Mouse (Mus musculus) kidney, adult 2 months (tissue): ENCODE measurements at regions not wholly inside any gene's neighbourhood (a gene's known extent, or its start where the extent isn't known, plus 50 kb on each side); places are given as distances from the start of the nearest gene placed in this dataset.

Experiments used
- DNase-seq: peaks from one replicate; pipeline ENCODE4 v3.0.0; 2021
- H3K27ac ChIP-seq: fragments of 200-500 bp; 2 replicates; pipeline ENCODE4 v1.5.1; 2012; ENCODE audit warnings: low read depth, low read length, control low read depth, inconsistent platforms; ENCODE audit not compliant: insufficient read depth
- H3K27me3 ChIP-seq: fragments of 200-500 bp; replicated peaks from 2 replicates; pipeline ENCODE4 v1.6.1; 2012; ENCODE audit warnings: mild to moderate bottlenecking, moderate library complexity, low read length, inconsistent platforms; ENCODE audit not compliant: control insufficient read depth, insufficient read depth
- H3K36me3 ChIP-seq: fragments of 200-500 bp; 2 replicates; pipeline ENCODE4 v1.6.1; 2012; ENCODE audit warnings: mild to moderate bottlenecking, moderate library complexity, low read length, inconsistent platforms; ENCODE audit not compliant: control insufficient read depth, insufficient read depth
- H3K4me1 ChIP-seq: fragments of 200-500 bp; 2 replicates; pipeline ENCODE4 v1.6.1; 2011; ENCODE audit warnings: low read length; ENCODE audit not compliant: control insufficient read depth, insufficient read depth
- H3K4me3 ChIP-seq: fragments of 200-500 bp; 2 replicates; pipeline ENCODE4 v1.5.1; 2011; ENCODE audit warnings: mild to moderate bottlenecking, low read depth, low read length, control low read depth; ENCODE audit not compliant: insufficient read depth
- CTCF ChIP-seq: fragments of 200-500 bp; conservative IDR thresholded peaks from 2 replicates; pipeline ENCODE4 v1.5.1; 2011; ENCODE audit warnings: low read depth, mild to moderate bottlenecking, control low read depth, low read length, moderate library complexity, mixed read lengths; ENCODE audit not compliant: insufficient read depth, insufficient read length
- POLR2A ChIP-seq: fragments of 200-500 bp; IDR thresholded peaks from one replicate; pipeline ENCODE4 v1.6.1; 2011; ENCODE audit warnings: low read depth, low read length, control low read depth
- WGBS: fragments of 180-500 bp; shearing (Covaris S2); methylation state at CpG from one replicate; pipeline ENCODE4 v1.1.7; 2018; 5-methylcytosine and 5-hydroxymethylcytosine counted together

GRCm38 (mm10) chr10:19138258-19138657, 122.8 kb upstream of the Tnfaip3 start:
- TF ChIP-seq POLR2A (no peak), CTCF (no peak)
- Histone ChIP-seq H3K4me3 (no peak overlapping the region), H3K4me1 (no peaks in the 10 kb centered on the region), H3K27ac (no peak overlapping the region), H3K36me3 (no peaks in the 10 kb centered on the region), H3K27me3 (no peaks in the 10 kb centered on the region)
- DNase-seq = no peak
- WGBS = 69% methylated on average over 1 of the region's 1 CpGs

DNA sequence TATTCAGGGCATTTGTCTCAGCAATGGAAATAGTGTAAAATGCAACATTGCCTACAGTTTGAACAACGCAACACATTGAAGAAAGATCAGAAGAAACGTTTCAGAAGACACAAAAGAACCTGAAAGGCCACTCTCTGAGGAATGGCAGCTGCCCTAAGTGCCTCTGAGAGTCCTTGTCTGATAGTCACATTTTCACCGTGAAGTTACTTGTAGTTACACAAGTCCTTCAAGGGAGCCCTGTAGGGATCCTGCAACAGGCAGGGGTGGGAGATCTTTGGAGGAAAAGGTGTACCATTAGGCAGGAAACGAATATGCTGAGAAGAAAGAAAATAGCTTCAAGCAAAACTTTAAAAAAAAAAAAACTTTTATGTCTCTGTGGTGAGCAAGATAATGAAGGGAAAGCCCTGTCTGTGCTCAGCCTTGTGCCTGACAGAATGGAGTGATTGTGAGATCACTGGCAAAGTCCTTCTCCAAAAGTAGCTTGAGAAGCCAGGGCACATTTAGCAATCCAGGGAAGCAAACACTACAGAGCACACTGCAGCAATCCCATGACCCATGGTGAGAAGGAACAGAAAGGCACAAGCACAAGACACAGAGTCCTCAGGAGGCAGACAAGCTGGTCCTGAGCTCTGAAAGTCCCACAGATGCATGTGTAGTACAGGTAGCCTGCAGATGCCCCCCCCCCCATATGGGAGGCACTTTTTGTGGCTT, 112.3 kb upstream of the Tnfaip3 start:
- no peak for TF ChIP-seq POLR2A
- TF ChIP-seq CTCF = no peak
- Histone ChIP-seq H3K27me3 (no peaks in the 10 kb centered on the region), H3K4me1 (no peaks in the 10 kb centered on the region), H3K27ac (no peak overlapping the region), H3K36me3 (no peaks in the 10 kb centered on the region), H3K4me3 (no peak overlapping the region)
- WGBS = 66% methylated on average over 4 of the region's 4 CpGs
- no peak for DNase-seq

- 46% methylated on average over 2 of the region's 2 CpGs for WGBS
- H3K27ac ChIP-seq = no peak overlapping the region
- H3K4me1 ChIP-seq = no peaks in the 10 kb centered on the region
- no peak for DNase-seq
- no peak overlapping the region for H3K4me3 ChIP-seq
- TF ChIP-seq CTCF = no peak
- TF ChIP-seq POLR2A = no peak
- H3K36me3 ChIP-seq = no peaks in the 10 kb centered on the region
- no peaks in the 10 kb centered on the region for H3K27me3 ChIP-seq
Measured at GRCm38 (mm10) chr10:19126922-19127321, 111.5 kb upstream of the Tnfaip3 start.

DNA sequence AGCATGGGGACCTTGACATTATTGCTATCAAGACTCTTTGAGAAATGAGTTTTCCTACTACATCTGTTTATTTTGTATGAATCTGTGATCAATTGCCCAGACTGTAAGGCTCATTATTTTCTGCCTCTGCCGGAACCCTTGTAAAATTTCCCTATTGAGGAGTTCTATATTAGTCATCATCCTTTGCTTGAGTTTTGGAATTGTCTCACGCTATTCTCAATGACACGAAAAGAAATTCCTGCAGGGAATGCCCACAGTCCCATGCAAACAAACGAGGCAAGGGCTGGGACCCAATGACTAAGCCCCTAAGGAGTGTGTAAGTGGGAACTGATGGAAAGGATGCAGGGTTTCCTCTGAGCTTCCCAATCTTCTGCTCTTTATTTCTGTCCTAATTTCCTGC, 111.0 kb upstream of the Tnfaip3 start:
- Histone ChIP-seq H3K4me3 (no peak overlapping the region), H3K4me1 (no peaks in the 10 kb centered on the region), H3K27ac (no peak overlapping the region), H3K36me3 (no peaks in the 10 kb centered on the region), H3K27me3 (no peaks in the 10 kb centered on the region)
- DNase-seq = no peak
- no peak for TF ChIP-seq POLR2A
- no peak for TF ChIP-seq CTCF
- WGBS = 71% methylated on average over 4 of the region's 4 CpGs

DNA sequence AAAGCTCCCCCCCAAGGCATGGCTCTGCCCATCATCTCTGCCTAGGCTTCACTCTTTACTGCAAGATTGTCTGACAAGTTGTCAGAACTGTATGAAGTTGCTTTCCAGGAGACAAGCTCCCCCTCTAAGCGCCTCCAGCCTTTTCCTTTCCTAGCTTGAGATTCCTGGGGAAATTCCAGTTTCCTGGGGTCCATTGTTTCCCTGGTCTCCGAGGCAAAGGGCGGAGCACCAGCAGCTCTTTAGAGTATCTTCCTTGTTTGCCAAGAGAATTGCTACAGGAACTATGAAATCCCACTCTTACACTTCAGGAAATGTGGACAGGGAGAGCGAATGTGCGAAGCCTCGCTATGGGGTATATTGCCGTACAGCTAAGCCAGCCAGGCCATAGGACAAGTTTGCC, 108.2 kb upstream of the Tnfaip3 start:
- DNase-seq = peak; percentile 43
- WGBS = 76% methylated on average over 7 of the region's 7 CpGs
- no peak overlapping the region for H3K27ac ChIP-seq
- H3K4me1 ChIP-seq = no peaks in the 10 kb centered on the region
- H3K27me3 ChIP-seq = no peaks in the 10 kb centered on the region
- H3K4me3 ChIP-seq = no peak overlapping the region
- no peak for TF ChIP-seq CTCF
- no peak for TF ChIP-seq POLR2A
- H3K36me3 ChIP-seq = no peaks in the 10 kb centered on the region

DNA sequence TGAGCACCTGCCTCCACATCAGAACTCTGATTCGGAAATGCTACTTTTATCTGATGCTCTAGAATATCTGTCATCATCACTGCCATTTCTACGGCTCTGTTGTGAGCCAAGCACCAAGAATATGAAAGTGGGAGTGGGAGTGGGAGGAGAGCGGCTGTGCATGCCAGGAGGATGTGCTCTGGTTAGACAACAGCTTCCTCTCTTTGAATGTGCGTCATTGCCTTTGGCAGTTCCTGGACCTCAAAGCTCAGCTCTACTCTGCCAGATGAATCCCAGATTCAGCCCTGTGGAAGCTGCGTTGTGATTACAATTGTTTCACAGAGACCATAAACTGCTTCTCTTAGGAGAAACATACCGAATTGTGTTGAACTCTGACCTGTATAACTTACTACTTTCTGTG, 106.8 kb upstream of the Tnfaip3 start:
- 57% methylated on average over 6 of the region's 6 CpGs for WGBS
- Histone ChIP-seq H3K27me3 (no peaks in the 10 kb centered on the region), H3K27ac (peak overlapping the region; percentile 26; the same call in 1 of the 2 replicates), H3K4me1 (no peaks in the 10 kb centered on the region), H3K36me3 (no peaks in the 10 kb centered on the region), H3K4me3 (no peak overlapping the region)
- peak; percentile 54 for DNase-seq
- TF ChIP-seq POLR2A (no peak), CTCF (no peak)

DNA sequence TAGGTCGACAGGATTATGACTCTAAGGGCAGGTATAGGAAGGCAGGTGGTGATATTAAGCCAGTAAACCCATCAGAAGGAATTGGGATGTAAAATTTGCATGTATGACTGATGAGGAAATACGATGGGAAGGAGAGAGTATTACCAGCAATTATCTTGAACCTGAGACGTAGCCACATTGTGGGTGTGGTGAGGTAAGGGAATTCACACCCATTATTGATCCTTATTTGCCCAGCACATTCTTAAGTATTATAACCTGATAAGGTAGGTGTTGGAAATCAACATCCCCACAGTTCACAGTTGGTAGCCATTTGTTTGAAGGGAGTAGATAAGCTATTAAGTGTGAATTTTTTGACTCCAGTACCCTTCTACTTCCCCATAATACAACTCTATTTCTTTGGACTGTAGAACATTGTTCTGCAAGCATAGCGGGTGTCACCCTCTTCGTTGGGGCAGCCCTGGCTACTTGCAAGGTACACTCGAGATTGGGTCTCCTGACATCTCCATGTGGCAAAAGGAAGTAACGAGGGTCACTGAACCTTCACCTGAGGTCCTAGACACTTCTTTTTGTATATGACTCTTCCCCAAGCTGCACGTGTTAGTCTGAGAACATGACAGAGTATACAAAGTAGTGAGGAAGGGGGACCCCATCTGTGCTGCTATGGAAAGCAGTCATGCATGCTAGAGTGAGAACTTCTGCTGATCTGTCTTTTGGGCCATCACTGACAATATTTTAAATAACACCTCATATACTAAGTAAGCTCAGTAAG, 104.0 kb upstream of the Tnfaip3 start:
- no peak for TF ChIP-seq POLR2A
- TF ChIP-seq CTCF = no peak
- no peaks in the 10 kb centered on the region for H3K4me1 ChIP-seq
- 79% methylated on average over 8 of the region's 8 CpGs for WGBS
- H3K27ac ChIP-seq = no peak overlapping the region
- H3K27me3 ChIP-seq = no peaks in the 10 kb centered on the region
- no peaks in the 10 kb centered on the region for H3K36me3 ChIP-seq
- no peak for DNase-seq
- no peak overlapping the region for H3K4me3 ChIP-seq
